Mouse (Mus musculus) layer of hippocampus, postnatal 10 days (tissue): Measurements from ENCODE around the gene Rprml. TPM values are rescaled to one million over a fixed set of nuclear protein-coding genes. Genes with fewer than 3 reads are reported as not detected.

Source experiments
- total RNA-seq, 2 experiments: library from RNA; stranded (reverse); gene quantifications; 2 replicates each; pipeline ENCODE4 v1.2.3; 2021

Gene Rprml
- total RNA-seq, 2 experiments from 2014 or later: 127 to 143 TPM

Other genes starting within 250 kb of the Rprml start
- gene Plekhm1, start 236.9 kb upstream of the Rprml start, total RNA-seq: 10 to 100 TPM; 15.0 TPM
- gene Lrrc37a, start 145.0 kb upstream of the Rprml start, total RNA-seq: not detected
- not detected for gene Gm884, start 28.4 kb upstream of the Rprml start, total RNA-seq
- gene Lyzl6, start 10.7 kb upstream of the Rprml start, total RNA-seq: not detected
- 10 to 100 TPM; 72.9 to 78.3 TPM for gene Gosr2, start 48.3 kb downstream of the Rprml start, total RNA-seq
- gene Wnt9b, start 100.3 kb downstream of the Rprml start, total RNA-seq: under 1 TPM; 0.56 to 0.87 TPM
- gene Wnt3, start 124.6 kb downstream of the Rprml start, total RNA-seq: 1 to 10 TPM; 1.1 to 1.8 TPM